Mouse (Mus musculus) midbrain, embryonic 14.5 days (tissue): ENCODE measurements at regions not wholly inside any gene's neighbourhood (a gene's known extent, or its start where the extent isn't known, plus 50 kb on each side); places are given as distances from the start of the nearest gene placed in this dataset. TPM values are rescaled to one million over a fixed set of nuclear protein-coding genes. Genes with fewer than 3 reads are reported as not detected.

ENCODE experiments used
- microRNA-seq: library from miRNA; unstranded; fragments of <30 nt; microRNA quantifications from one replicate; pipeline ENCODE4, GENCODE M21; 2016

Small RNA genes in the stretch of these regions (microRNA-seq; reads per million reads assigned to microRNA genes)
- not detected for gene Gm24567
